Mouse (Mus musculus) bone marrow, adult 2 months (tissue): ENCODE measurements around the gene Rel.

ENCODE experiments used
- CTCF ChIP-seq: fragments of 200-500 bp; IDR thresholded peaks from 2 replicates; pipeline ENCODE4 v1.5.1; 2011; ENCODE audit warnings: low read length, control low read depth; ENCODE audit not compliant: control insufficient read depth, insufficient read depth
- POLR2A ChIP-seq: fragments of 200-500 bp; IDR thresholded peaks from 2 replicates; pipeline ENCODE4 v1.6.1; 2011; ENCODE audit warnings: low read depth, mild to moderate bottlenecking, control low read depth, low read length, borderline replicate concordance; ENCODE audit not compliant: control insufficient read depth

DNA sequence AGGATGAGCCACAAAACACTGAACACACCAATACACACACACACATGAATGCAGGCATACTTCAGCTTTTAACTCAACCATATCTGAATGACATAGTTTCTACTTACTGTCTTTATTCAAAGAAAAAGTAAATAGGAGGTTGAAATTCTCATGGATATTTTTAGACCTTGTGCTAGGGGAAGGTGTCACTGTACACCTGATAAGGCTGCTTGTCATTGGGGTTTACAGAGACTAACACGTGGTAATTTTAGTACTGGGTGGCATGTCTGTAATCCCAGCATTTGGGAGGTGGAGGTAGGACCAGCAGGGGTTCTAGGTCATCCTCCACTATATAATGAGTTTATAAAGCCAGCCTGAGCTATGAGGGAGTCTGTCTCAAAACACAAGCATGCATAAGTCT is 1.7 kb upstream of the Rel start:
- no peak for TF ChIP-seq POLR2A
- no peak for TF ChIP-seq CTCF
